Mouse (Mus musculus) lung, postnatal 0 days (tissue): ENCODE measurements at regions not wholly inside any gene's neighbourhood (a gene's known extent, or its start where the extent isn't known, plus 50 kb on each side); places are given as distances from the start of the nearest gene placed in this dataset.

ENCODE experiments used
- CTCF ChIP-seq: IDR thresholded peaks from 2 replicates; pipeline ENCODE4 v1.5.1; 2016; ENCODE audit warnings: antibody characterized with exemption, mild to moderate bottlenecking
- EP300 ChIP-seq: IDR thresholded peaks from 2 replicates; pipeline ENCODE4 v1.6.1; 2016; ENCODE audit warnings: antibody characterized with exemption, mild to moderate bottlenecking, control low read depth

DNA sequence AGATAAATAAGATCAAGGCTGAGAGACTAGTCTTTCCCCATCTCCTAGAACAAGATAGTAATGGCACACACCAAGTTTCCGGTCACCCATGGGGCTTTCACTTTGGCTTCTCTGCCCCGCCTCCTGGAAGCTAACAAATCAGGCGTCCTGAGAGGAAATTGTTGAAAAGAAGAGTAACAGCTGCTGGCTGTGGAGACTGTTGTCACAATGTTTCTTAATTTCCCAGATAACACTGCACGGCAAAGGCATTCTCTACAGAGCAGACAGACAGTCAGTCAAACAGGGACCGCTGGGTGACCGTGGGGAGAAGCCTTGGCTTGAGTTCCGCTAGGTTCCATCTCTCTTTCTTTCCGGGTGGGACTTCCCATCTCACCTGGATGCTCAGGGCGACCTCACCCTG is 148.2 kb downstream of the Fndc1 start:
- TF ChIP-seq EP300 (no peak), CTCF (no peak)
